ENCODE assay signal across 8 mouse cellular contexts in the genomic region with DNA sequence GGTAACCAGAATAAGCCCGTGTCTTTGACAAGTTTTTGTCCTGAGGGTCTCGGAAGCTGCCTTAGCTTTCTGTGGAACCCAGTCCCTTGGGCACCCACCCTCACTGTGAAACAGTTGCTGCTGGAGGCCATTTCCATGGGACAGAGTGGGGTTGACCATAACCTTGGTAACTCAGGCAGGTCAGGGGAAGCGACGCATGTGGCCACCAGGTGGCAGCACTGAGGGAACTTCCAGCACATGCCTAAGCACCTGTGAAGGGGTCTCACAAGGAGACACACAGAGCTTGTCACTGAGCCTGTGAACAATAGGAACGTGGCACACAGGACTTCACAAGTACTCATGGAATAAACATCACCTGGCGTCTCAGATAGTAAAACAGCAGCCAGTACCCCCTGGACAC.
A peak's percentile ranks its signal among the peaks of the same experiment; 100 is the strongest.
DNase-seq lines count a peak whose midpoint lies in the region; ATAC-seq and TF ChIP-seq lines count a peak whose summit lies in the region.

No protein-coding gene starts in this region.

- H3K27me3 ChIP-seq in stomach, postnatal 0 days (ENCODE audit: control insufficient read depth, insufficient read depth, low read length) = no peaks in the 10 kb centered on the region

- no peaks in the 10 kb centered on the region for H3K4me1 ChIP-seq in stomach, postnatal 0 days (replicated peaks; ENCODE audit: control insufficient read depth, insufficient read depth)

- no peak for TF ChIP-seq EP300 in stomach, postnatal 0 days (optimal IDR thresholded peaks at IDR 0.05)

- peak; percentile 43 to 54 for DNase-seq in frontal cortex, postnatal 25 days (ENCODE audit: low spot score in 2 of 2)
- peak; percentile 24 for DNase-seq in Muller cell, postnatal 12 days (ENCODE audit: inconsistent ontology term)
- DNase-seq in cerebellum, postnatal 10 days = peak; percentile 84 to 87
- peak; percentile 52 to 67 for DNase-seq in gastrocnemius, postnatal 4 days (ENCODE audit: low spot score in 2 of 2)
- DNase-seq in kidney, postnatal 25 days = peak; percentile 78 to 85
- peak; percentile 80 for DNase-seq in mesoderm, embryonic 11.5 days (ENCODE audit: low read depth, low spot score)
- DNase-seq in stomach, postnatal 0 days (ENCODE audit: low spot score) = peak; percentile 71

- 45% methylated on average over 6 of the region's 6 CpGs for WGBS in stomach, postnatal 0 days

- no peaks in the 10 kb centered on the region for H3K36me3 ChIP-seq in stomach, postnatal 0 days (ENCODE audit: control insufficient read depth, insufficient read depth, low read length)

- H3K4me3 ChIP-seq in stomach, postnatal 0 days (ENCODE audit: low read depth, low read length) = no peak overlapping the region

- no peak for ATAC-seq in frontal cortex, adult (ENCODE audit: low TSS enrichment)
- ATAC-seq in stomach, postnatal 0 days (ENCODE audit: low FRiP score, low TSS enrichment) = peak; percentile 64; the same call in 1 of the 2 replicates

- no peaks in the 10 kb centered on the region for H3K9me3 ChIP-seq in stomach, postnatal 0 days (ENCODE audit: control insufficient read depth, low read length)

- peak; percentile 90 for TF ChIP-seq CTCF in stomach, postnatal 0 days (IDR thresholded peaks at IDR 0.05; ENCODE audit: low read depth)

- no peak overlapping the region for H3K4me2 ChIP-seq in stomach, postnatal 0 days (replicated peaks; ENCODE audit: low read depth)

- H3K9ac ChIP-seq in stomach, postnatal 0 days (ENCODE audit: low read length) = no peak overlapping the region

- no peak overlapping the region for H3K27ac ChIP-seq in stomach, postnatal 0 days (replicated peaks)

Comparison
In these comparisons a context has a peak if more than half of its experiments do, and no peak if none do; other contexts are left out.
1. DNase-seq: peak in every context shown above with its lines; median percentile 86 in cerebellum, postnatal 10 days; 82 in kidney, postnatal 25 days; 80 in mesoderm, embryonic 11.5 days; 71 in stomach, postnatal 0 days; 60 in gastrocnemius, postnatal 4 days; 48 in frontal cortex, postnatal 25 days; 24 in Muller cell, postnatal 12 days.